Mouse (Mus musculus): ENCODE data around the gene Best2.

The Best2 gene

GRCm38 (mm10) chr8:84968650-84969049 is 45.7 kb downstream of the Best2 start:
- DNase-seq (ENCODE audit: low read depth in 2 of 2, low spot score in 2 of 2) = no peak

GRCm38 (mm10) chr8:84967532-84968304 is 46.6 kb downstream of the Best2 start:
- DNase-seq (ENCODE audit: low read depth in 2 of 2, low spot score in 2 of 2) = no peak

GRCm38 (mm10) chr8:84966603-84967002 is 47.7 kb downstream of the Best2 start:
- DNase-seq (ENCODE audit: low read depth in 2 of 2, low spot score in 2 of 2) = no peak

- peak; percentile 78 to 81 for DNase-seq (ENCODE audit: low read depth in 2 of 2, low spot score in 2 of 2)
These were observed 48.5 kb downstream of the Best2 start for GRCm38 (mm10) chr8:84965731-84966291.

GRCm38 (mm10) chr8:84963952-84964351 is 50.4 kb downstream of the Best2 start:
- DNase-seq (ENCODE audit: low read depth in 2 of 2, low spot score in 2 of 2) = no peak

- DNase-seq (ENCODE audit: low read depth in 2 of 2, low spot score in 2 of 2) = no peak
These were observed 54.5 kb downstream of the Best2 start for GRCm38 (mm10) chr8:84959811-84960210.
